Mouse (Mus musculus) macrophage (primary cell): ENCODE measurements around the gene Clasp1. TPM values are rescaled to one million over a fixed set of nuclear protein-coding genes. Genes with fewer than 3 reads are reported as not detected.

Experiments
- H3K27ac ChIP-seq: fragments of 350-480 bp; formaldehyde crosslinking; 2 replicates; pipeline ENCODE4 v1.9.0; 2021
- H3K36me3 ChIP-seq: fragments of 350-480 bp; formaldehyde crosslinking; 2 replicates; pipeline ENCODE4 v1.9.0; 2021; ENCODE audit errors: inconsistent target
- H3K4me3 ChIP-seq: fragments of 350-480 bp; formaldehyde crosslinking; 2 replicates; pipeline ENCODE4 v1.9.0; 2021; ENCODE audit errors: inconsistent target
- H3K79me2 ChIP-seq: fragments of 350-480 bp; formaldehyde crosslinking; 2 replicates; pipeline ENCODE4 v1.9.0; 2021; ENCODE audit errors: inconsistent target
- WGBS: methylation state at CpG from one replicate; pipeline ENCODE4 v1.1.7; 2026; ENCODE audit warnings: inconsistent platforms; ENCODE audit not compliant: missing documents; 5-methylcytosine and 5-hydroxymethylcytosine counted together
- polyA plus RNA-seq: library from polyadenylated mRNA; stranded (reverse); fragments of 250-400 nt; gene quantifications from 3 replicates; pipeline ENCODE4 v1.2.4, GENCODE M21; 2018; ENCODE audit warnings: inconsistent platforms

The Clasp1 gene
- polyA plus RNA-seq, 1 experiment from 2014 or later: 19.4 TPM

- WGBS: 100% methylated on average over 2 of the region's 2 CpGs
- Histone ChIP-seq H3K27ac (no peak overlapping the region), H3K79me2 (peaks cover 78% of the 10 kb centered on the region), H3K4me3 (no peak overlapping the region), H3K36me3 (no peaks in the 10 kb centered on the region)
Observed at GRCm38 (mm10) chr1:118392246-118392645, 3.4 kb downstream of the Clasp1 start.

GRCm38 (mm10) chr1:118393916-118394315, 5.1 kb downstream of the Clasp1 start:
- Histone ChIP-seq H3K27ac (no peak overlapping the region), H3K79me2 (peaks cover 95% of the 10 kb centered on the region), H3K36me3 (no peaks in the 10 kb centered on the region), H3K4me3 (no peak overlapping the region)
- 95% methylated on average over 3 of the region's 3 CpGs for WGBS

- Histone ChIP-seq H3K27ac (no peak overlapping the region), H3K4me3 (no peak overlapping the region), H3K36me3 (no peaks in the 10 kb centered on the region), H3K79me2 (peaks cover 99% of the 10 kb centered on the region)
- WGBS: 92% methylated on average over 9 of the region's 9 CpGs
Observed at GRCm38 (mm10) chr1:118397866-118398265, 9.0 kb downstream of the Clasp1 start.

GRCm38 (mm10) chr1:118398567-118398966, 9.7 kb downstream of the Clasp1 start:
- no peak overlapping the region for H3K4me3 ChIP-seq
- H3K27ac ChIP-seq: no peak overlapping the region
- H3K36me3 ChIP-seq: no peaks in the 10 kb centered on the region
- WGBS: 71% methylated on average over 6 of the region's 6 CpGs
- peaks cover 99% of the 10 kb centered on the region for H3K79me2 ChIP-seq

GRCm38 (mm10) chr1:118399625-118400310, 10.9 kb downstream of the Clasp1 start:
- Histone ChIP-seq H3K36me3 (no peaks in the 10 kb centered on the region), H3K79me2 (peaks cover 99% of the 10 kb centered on the region), H3K4me3 (no peak overlapping the region), H3K27ac (no peak overlapping the region)
- 45% methylated on average over 8 of the region's 8 CpGs for WGBS

- WGBS: 94% methylated on average over 4 of the region's 4 CpGs
- Histone ChIP-seq H3K4me3 (no peak overlapping the region), H3K79me2 (peaks cover 99% of the 10 kb centered on the region), H3K27ac (no peak overlapping the region), H3K36me3 (no peaks in the 10 kb centered on the region)
Observed at GRCm38 (mm10) chr1:118401991-118402390, 13.1 kb downstream of the Clasp1 start.

- WGBS: 88% methylated on average over 8 of the region's 8 CpGs
- peaks cover 99% of the 10 kb centered on the region for H3K79me2 ChIP-seq
- no peaks in the 10 kb centered on the region for H3K36me3 ChIP-seq
- H3K4me3 ChIP-seq: no peak overlapping the region
- H3K27ac ChIP-seq: no peak overlapping the region
Observed at GRCm38 (mm10) chr1:118402556-118402955, 13.7 kb downstream of the Clasp1 start.

- Histone ChIP-seq H3K79me2 (peaks cover 99% of the 10 kb centered on the region), H3K4me3 (no peak overlapping the region), H3K36me3 (no peaks in the 10 kb centered on the region), H3K27ac (no peak overlapping the region)
- WGBS: 95% methylated on average over 6 of the region's 6 CpGs
Observed at GRCm38 (mm10) chr1:118402966-118403365, 14.1 kb downstream of the Clasp1 start.

- peaks cover 99% of the 10 kb centered on the region for H3K79me2 ChIP-seq
- H3K27ac ChIP-seq: no peak overlapping the region
- no peaks in the 10 kb centered on the region for H3K36me3 ChIP-seq
- H3K4me3 ChIP-seq: no peak overlapping the region
- 77% methylated on average over 3 of the region's 3 CpGs for WGBS
Observed at GRCm38 (mm10) chr1:118403440-118403839, 14.6 kb downstream of the Clasp1 start.

- Histone ChIP-seq H3K79me2 (peaks cover 92% of the 10 kb centered on the region), H3K4me3 (no peak overlapping the region), H3K27ac (no peak overlapping the region), H3K36me3 (no peaks in the 10 kb centered on the region)
- WGBS: 93% methylated on average over 7 of the region's 7 CpGs
Observed at GRCm38 (mm10) chr1:118407586-118408250, 18.9 kb downstream of the Clasp1 start.

- WGBS: 90% methylated on average over 4 of the region's 4 CpGs
- Histone ChIP-seq H3K27ac (no peak overlapping the region), H3K4me3 (no peak overlapping the region), H3K36me3 (no peaks in the 10 kb centered on the region), H3K79me2 (peaks cover 92% of the 10 kb centered on the region)
Observed at GRCm38 (mm10) chr1:118409249-118409648, 20.4 kb downstream of the Clasp1 start.

GRCm38 (mm10) chr1:118410824-118411223, 22.0 kb downstream of the Clasp1 start:
- H3K36me3 ChIP-seq: no peaks in the 10 kb centered on the region
- H3K27ac ChIP-seq: no peak overlapping the region
- 85% methylated on average over 5 of the region's 5 CpGs for WGBS
- H3K79me2 ChIP-seq: peaks cover 92% of the 10 kb centered on the region
- H3K4me3 ChIP-seq: no peak overlapping the region

- Histone ChIP-seq H3K27ac (no peak overlapping the region), H3K36me3 (no peaks in the 10 kb centered on the region), H3K79me2 (peaks cover 92% of the 10 kb centered on the region; the same call in 1 of the 2 replicates), H3K4me3 (no peak overlapping the region)
- WGBS: 96% methylated on average over 2 of the region's 2 CpGs
Observed at GRCm38 (mm10) chr1:118413169-118413568, 24.3 kb downstream of the Clasp1 start.

GRCm38 (mm10) chr1:118417047-118417730, 28.3 kb downstream of the Clasp1 start:
- Histone ChIP-seq H3K36me3 (peaks cover 13% of the 10 kb centered on the region; the same call in 1 of the 2 replicates), H3K27ac (no peak overlapping the region), H3K4me3 (no peak overlapping the region), H3K79me2 (peaks cover 69% of the 10 kb centered on the region; the same call in 1 of the 2 replicates)
- 92% methylated on average over 7 of the region's 9 CpGs for WGBS

GRCm38 (mm10) chr1:118419399-118419798, 30.5 kb downstream of the Clasp1 start:
- Histone ChIP-seq H3K79me2 (peaks cover 54% of the 10 kb centered on the region; the same call in 1 of the 2 replicates), H3K27ac (no peak overlapping the region), H3K36me3 (peaks cover 24% of the 10 kb centered on the region; the same call in 1 of the 2 replicates), H3K4me3 (no peak overlapping the region)
- WGBS: 98% methylated on average over 8 of the region's 8 CpGs
